Mouse (Mus musculus) embryo, embryonic 9.5 days (tissue): ENCODE measurements around the gene Ganc.

Experiments used
- DNase-seq: peaks from one replicate; pipeline ENCODE4 v3.0.0-alpha.2; 2017; ENCODE audit errors: extremely low spot score

Ganc gene

GRCm38 (mm10) chr2:120501136-120501918 lies 97.6 kb downstream of the Ganc start:
- DNase-seq = no peak

- DNase-seq = no peak
These were observed 98.4 kb downstream of the Ganc start for GRCm38 (mm10) chr2:120501931-120502604.

GRCm38 (mm10) chr2:120502605-120502990 lies 98.9 kb downstream of the Ganc start:
- no peak for DNase-seq

GRCm38 (mm10) chr2:120503094-120503493 lies 99.4 kb downstream of the Ganc start:
- DNase-seq = no peak

- no peak for DNase-seq
These were observed 100.3 kb downstream of the Ganc start for GRCm38 (mm10) chr2:120503992-120504391.
